Mouse (Mus musculus) C2C12 (cell line): ENCODE results near the gene Cldn10.

ENCODE experiments used
- CTCF ChIP-seq: IDR thresholded peaks from one replicate; pipeline ENCODE4 v1.5.1; 2011; ENCODE audit not compliant: control insufficient read depth, insufficient read depth, insufficient read length
- FOSL1 ChIP-seq: IDR thresholded peaks from one replicate; pipeline ENCODE4 v1.8.0; 2011; ENCODE audit warnings: mild to moderate bottlenecking, low read length; ENCODE audit not compliant: poor library complexity, insufficient read depth, severe bottlenecking
- MAX ChIP-seq: IDR thresholded peaks from one replicate; pipeline ENCODE4 v1.6.1; 2011; ENCODE audit warnings: mild to moderate bottlenecking, control low read depth
- MYOG ChIP-seq: IDR thresholded peaks from one replicate; pipeline ENCODE4 v1.6.1; 2011; ENCODE audit not compliant: control insufficient read depth, insufficient read length; ENCODE audit errors: extremely low read depth
- USF1 ChIP-seq: IDR thresholded peaks from one replicate; pipeline ENCODE4 v1.6.1; 2011; ENCODE audit warnings: low read depth, mild to moderate bottlenecking, control low read depth, moderate library complexity

DNA sequence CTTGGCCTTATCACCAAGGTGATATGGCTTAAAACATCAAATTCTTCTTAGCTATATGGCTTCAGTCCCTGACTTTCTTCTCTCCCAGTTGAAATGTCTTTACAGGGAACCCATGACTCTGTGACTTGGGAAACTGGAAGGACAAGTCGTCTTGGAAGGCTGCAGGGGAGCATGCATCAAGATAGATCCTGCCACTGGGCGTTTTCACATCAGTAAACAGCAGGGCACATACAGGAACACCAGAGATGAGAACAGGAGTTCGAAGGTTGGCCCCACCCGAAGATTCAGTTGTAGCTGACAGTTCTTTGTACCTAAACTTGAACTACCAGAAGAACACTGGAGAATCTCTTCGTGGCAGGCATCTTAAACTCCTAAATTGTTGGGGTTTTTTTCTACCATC is 44.8 kb upstream of the Cldn10 start:
- no peak for TF ChIP-seq MAX
- TF ChIP-seq CTCF: no peak
- TF ChIP-seq USF1: no peak
- no peak for TF ChIP-seq FOSL1
- TF ChIP-seq MYOG: no peak
